Mouse (Mus musculus) megakaryocyte, embryonic 14.5 days (primary cell): ENCODE data around the gene Tnnt3.

Experiments
- FLI1 ChIP-seq: IDR thresholded peaks from 2 replicates; pipeline ENCODE4 v1.6.1; 2012; ENCODE audit warnings: low read length, inconsistent platforms, mixed read lengths
- GATA1 ChIP-seq: IDR thresholded peaks from 3 replicates; pipeline ENCODE4 v1.6.1; 2012; ENCODE audit warnings: mixed read lengths, low read length, inconsistent platforms, borderline replicate concordance

GRCm38 (mm10) chr7:142454706-142455105 is 43.9 kb upstream of the Tnnt3 start:
- no peak for TF ChIP-seq GATA1
- TF ChIP-seq FLI1: no peak
